Mouse (Mus musculus) kidney, adult 2 months (tissue): Measurements from ENCODE around the gene Fchsd2.

Experiments used
- CTCF ChIP-seq: fragments of 200-500 bp; conservative IDR thresholded peaks from 2 replicates; pipeline ENCODE4 v1.5.1; 2011; ENCODE audit warnings: low read depth, mild to moderate bottlenecking, control low read depth, low read length, moderate library complexity, mixed read lengths; ENCODE audit not compliant: insufficient read depth, insufficient read length
- POLR2A ChIP-seq: fragments of 200-500 bp; IDR thresholded peaks from one replicate; pipeline ENCODE4 v1.6.1; 2011; ENCODE audit warnings: low read depth, low read length, control low read depth

GRCm38 (mm10) chr7:101093231-101093630, 568 bp downstream of the Fchsd2 start:
- no peak for TF ChIP-seq CTCF
- no peak for TF ChIP-seq POLR2A
